Mouse (Mus musculus): ENCODE results near the gene Comt.

Comt gene

GRCm38 (mm10) chr16:18410418-18410817 is 16.2 kb downstream of the Comt start:
- DNase-seq: no peak

DNA sequence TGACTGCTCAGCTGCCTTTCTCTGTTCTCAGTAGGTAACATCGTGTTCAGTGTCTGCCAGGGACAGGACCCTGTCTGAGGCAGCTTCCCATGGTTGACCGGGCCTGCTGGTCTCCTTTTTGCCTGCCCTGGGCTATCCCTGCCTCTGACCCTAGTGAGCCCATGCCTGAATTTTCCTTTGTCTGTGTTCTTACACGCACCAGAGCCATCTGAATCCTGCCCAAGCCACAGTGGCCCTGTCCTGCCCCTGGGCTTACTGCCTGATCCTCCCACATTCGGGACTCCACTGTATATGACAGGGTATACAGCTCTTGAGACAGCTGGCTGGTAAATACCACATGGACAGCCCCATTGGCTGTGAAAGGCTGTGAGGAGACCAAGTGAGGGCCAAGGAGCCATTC is 16.9 kb downstream of the Comt start:
- no peak for DNase-seq

DNA sequence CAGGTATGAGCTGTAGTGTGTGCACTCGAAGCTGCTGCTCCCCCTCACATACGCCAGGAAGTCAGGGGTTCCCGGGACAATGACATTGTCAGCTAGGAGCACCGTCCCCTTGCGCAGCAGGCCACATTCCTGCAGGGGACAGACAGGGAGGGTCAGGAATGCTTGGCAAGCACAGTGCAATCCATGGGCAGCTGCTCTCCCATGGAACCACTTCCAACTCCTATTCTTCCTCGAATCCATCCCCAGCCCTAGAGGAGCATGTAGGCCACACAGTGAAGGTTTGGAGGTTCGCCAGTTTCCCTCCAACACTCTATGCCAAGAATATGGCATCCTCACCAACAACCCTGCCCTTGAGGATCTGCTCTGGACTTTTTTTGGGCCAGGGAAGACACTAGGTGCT is 18.7 kb downstream of the Comt start:
- no peak for DNase-seq

- peak; percentile 73 for DNase-seq
These were observed 20.4 kb downstream of the Comt start for GRCm38 (mm10) chr16:18406293-18406692.

DNA sequence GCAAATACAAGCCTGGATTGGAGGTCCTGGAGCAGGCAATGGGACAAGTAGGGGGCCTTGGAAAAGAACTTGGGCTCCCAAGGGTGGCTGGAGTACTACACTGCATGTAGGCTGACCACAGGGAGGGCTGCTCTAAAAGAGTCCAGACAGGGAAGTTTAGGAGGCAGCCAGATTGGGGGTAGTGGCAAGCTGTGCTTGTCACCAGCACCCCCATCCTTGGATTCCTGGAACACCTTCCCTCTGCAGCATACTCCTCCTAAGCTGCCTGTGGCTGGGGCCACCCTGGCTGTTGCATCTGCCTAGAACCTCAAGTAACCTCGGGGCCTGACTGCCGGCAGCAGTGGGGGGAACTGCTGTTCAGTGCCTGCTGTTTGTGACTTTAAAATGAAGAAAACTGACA is 20.8 kb downstream of the Comt start:
- DNase-seq: no peak

GRCm38 (mm10) chr16:18405091-18405854 is 21.4 kb downstream of the Comt start:
- no peak for DNase-seq

DNA sequence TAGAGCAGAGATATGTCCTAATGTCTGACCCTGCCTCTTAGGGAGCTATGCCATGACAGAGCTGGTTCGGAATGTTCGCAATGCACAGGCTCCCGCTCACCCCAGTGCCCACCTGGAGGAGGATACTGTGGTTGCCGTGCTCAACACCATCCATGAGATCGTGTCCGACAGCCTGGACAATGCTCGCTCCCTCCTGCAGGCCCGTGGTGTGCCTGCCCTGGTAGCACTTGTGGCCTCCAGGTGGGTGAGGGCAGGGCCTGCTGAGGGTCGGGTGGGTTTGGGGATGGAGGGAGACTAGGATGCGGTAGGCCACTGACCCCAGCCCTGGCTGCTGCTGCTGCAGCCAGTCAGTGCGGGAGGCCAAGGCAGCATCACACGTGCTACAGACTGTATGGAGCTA is 23.4 kb downstream of the Comt start:
- DNase-seq: no peak

DNA sequence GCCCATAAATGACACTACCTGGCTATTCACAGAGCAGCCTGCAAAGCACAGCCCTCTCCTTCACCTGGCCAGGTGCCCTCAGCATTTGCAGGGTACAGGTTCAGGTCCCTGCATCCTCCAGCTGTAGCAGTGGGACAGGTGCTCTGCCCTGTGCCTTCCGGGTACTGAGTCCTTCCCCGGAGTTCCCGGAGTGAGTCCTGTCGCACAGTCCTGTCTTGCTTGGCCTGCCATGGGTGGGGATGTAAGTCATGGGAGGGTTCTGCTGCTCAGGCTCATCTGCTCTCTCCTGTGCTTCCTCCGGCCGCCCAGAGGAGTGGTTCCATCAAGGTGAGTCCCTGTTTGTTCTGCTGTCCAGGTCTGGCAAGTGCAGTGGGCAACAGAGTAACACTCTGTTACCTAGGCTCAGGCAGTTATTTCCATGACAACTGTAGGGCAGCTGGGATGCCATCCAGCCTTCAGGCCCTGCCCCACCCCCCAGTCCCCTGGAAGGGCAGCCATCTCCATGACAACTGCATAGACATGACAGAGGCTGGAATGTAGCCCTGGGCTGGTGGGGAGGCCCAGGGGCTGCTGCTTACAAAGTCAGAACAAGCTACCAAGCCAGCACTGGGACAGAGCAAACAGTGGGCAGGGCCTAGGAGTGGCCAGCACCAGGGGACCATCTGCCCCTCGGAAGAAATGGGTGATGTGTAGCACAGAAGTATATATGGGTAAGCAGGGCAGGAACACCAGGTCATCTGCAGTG is 26.0 kb downstream of the Comt start:
- DNase-seq: no peak

DNA sequence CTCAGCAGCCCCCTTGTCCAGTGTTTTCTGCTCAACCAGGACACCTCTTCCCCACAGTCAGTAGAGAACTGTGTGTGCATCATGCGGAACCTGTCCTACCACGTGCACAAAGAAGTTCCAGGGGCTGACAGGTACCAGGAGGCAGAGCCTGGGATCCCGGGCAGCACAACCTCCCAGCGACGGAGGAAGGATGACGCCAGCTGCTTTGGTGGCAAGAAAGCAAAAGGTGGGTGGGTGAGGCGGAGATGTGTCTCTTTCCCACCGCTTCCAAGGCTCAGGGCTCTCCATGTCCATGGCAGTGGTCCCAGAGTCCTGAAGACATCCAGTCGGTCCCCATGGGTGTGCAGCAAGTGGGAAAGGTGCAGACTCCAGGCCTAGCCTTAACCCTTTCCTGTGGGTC is 26.6 kb downstream of the Comt start:
- no peak for DNase-seq

- DNase-seq: no peak
These were observed 29.6 kb downstream of the Comt start for GRCm38 (mm10) chr16:18396791-18397621.

DNA sequence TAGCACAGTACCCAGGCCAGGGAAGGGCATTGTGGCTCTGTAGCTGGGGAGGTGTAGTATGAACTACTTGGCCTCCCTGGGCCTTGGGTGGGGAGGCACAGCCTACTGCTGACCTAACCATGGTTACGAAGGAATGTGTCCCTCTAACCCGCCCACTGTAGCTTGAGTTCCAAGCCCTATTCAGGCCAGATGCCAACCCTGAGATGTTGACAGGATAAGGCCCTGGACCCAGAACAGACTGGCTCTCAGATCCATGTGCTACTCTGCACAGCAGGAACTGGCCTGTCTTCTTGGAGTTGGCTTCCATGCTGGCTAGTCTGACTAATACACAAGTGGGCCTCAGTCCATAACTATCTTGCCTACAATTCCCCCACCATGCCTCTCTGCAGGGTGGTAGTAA is 30.5 kb downstream of the Comt start:
- DNase-seq: peak; percentile 89

GRCm38 (mm10) chr16:18395620-18396036 is 31.0 kb downstream of the Comt start:
- DNase-seq: peak; percentile 48

DNA sequence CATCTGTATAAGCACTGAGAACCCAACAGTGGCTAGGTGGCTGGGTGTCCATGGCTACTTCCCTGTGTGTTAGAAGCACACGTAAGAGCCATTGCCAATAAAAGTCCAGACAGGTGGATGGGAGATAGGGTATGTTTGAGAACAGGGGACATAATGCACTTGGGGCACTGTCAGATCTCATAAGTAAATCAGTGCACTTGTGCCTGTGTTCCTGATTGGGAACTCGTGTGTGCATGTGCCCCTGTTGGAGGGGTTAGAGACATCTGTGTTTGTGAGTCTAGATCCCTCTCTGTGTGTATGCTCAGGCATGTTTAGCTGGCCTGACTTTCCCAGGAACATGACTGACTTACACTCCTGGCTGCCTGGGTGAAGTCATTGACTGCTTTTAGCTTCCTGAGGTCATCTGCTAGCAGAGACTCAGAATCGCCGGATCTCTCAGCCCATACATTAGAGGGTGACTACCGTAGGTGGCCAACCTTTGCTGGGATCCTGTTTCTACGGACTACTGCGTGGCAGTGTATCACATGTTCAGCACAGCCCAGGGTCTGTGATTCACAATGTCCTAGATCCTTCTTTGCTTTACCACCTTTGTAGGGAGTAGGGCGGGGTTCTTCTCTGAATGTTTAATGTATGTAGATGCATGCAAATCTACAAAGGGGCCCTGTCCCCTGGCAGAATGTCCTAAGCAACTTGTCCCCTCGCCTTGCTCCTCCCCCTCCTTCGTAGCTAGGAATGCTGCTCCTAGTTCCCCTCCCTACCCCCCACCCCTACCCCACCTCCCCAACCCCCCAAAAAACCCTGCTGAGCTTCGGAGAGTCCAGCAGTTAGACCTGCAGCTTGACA is 31.7 kb downstream of the Comt start:
- DNase-seq: no peak

- no peak for DNase-seq
These were observed 32.6 kb downstream of the Comt start for GRCm38 (mm10) chr16:18394056-18394455.

DNA sequence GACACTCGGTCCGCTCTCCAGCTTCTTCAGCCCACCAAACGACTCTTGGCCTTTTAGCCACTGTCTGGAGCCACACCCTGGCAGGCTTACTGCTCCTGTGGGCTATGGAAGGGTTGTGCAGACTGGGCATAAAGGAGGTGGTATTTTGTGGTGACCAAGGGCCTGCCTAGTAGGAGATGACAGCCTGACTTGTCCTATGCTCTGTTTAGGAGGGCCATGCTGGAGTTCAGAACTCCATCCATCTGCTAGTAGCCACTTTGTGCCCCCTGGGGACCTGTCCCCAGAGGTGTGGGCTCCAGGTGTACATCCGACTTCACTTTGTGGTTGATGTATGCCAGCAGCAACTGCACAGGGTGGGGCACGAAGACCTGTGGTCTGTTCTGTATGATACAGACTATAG is 33.1 kb downstream of the Comt start:
- DNase-seq: no peak

DNA sequence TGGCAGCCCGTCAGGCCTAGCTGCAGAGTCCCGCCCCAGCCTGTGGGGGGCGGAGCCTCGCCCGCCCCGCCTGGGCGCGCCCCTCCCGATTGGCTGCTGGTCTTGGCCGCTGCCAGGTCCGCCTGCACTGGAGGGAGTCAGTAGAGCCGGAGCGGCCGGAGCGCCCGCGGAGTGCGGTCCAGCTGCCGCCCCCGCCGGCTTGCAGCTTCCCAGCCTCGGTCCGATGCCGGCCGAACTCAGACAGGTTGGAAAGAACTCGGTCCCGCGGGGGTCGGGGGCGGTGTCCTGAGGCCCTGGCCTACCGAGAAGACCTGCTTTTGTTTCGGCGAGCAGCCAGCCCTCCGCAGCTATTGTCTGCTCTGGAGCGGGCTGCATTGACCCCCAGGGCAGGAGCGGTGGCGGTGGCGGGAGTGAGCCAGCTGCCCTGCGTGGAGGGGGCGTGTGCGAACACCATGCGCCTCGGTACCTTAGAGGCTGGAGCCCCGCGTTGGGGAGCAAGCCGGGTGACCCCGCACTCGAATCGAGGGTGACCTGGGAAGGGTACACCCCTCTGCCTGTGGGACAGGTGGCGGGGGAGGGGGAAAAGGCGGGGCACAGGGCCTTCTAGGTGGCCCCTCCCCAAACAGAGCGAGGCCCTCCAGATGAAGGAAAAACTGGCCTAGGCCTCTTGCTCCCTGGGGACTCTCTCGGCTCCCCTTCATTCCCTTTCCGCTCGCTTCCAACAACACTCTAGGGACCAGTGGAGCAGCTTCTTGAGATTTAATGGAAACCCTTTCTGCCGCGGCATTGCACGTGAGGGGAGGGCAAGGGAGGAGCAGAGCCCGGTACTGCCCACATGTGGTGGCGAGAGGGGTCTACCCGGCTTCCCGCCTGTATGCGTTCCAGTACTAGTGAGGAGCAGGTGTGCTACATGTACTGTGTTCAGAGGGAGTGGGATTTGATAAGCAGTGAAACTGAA is 33.9 kb downstream of the Comt start:
- DNase-seq: peak; percentile 93

DNA sequence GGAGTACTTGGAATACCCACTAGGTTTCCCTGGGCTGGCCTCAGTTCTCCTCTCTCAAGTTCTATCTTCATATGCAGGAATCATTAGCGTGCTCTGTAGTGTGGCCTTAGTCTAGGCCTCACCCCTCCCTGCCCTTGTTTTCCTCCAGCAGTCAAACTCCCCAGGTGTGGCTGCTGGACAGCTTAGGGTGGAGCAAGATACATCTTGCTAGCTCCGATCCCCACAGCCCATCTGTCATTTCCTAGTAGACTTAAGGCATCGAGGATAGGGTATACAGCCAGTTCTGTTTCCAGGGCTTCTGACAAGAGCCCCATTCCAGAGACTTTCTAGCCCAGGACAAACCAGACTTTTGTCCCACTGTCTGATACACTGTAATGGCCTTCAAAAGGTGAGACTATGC is 34.9 kb downstream of the Comt start:
- DNase-seq: no peak

DNA sequence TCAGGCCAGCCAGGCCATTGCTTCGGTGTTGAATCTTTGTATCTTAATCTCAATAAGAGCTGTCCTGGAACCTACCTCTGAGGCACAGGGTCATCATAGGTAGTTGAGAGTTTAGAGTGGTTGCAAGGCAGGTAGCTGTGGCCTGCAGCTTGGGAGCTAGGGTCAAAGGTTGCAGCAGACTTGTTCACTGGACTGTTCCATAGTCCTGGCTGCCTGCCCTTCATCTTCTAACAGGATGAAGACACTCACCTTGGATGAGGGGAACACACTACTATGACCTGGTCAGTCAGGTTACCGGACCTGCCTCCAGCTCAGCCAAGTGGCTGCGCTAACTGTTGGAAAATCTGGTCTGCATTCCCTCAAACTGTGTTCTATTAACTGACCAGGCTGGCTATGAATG is 35.5 kb downstream of the Comt start:
- no peak for DNase-seq

GRCm38 (mm10) chr16:18390399-18390798 is 36.3 kb downstream of the Comt start:
- DNase-seq: no peak

- no peak for DNase-seq
These were observed 37.8 kb downstream of the Comt start for GRCm38 (mm10) chr16:18388583-18389435.
